Mouse (Mus musculus): ENCODE results near the gene Lrit2. TPM values are rescaled to one million over a fixed set of nuclear protein-coding genes. Genes with fewer than 3 reads are reported as not detected.

Lrit2 gene
- polyA plus RNA-seq, 1 experiment, result not detected

GRCm38 (mm10) chr14:37064849-37065248 lies 2.9 kb upstream of the Lrit2 start:
- TF ChIP-seq CTCF (IDR thresholded peaks at IDR 0.05; ENCODE audit: control insufficient read depth, insufficient read depth, low read length) (no peak), POLR2A (IDR thresholded peaks at IDR 0.05; ENCODE audit: borderline replicate concordance, control insufficient read depth, low read depth, low read length) (no peak)
- Histone ChIP-seq H3K27ac (ENCODE audit: control insufficient read depth, insufficient read depth, low read depth, low read length, poor library complexity) (no peak overlapping the region), H3K4me3 (replicated peaks; ENCODE audit: control insufficient read depth, low read depth, low read length) (no peak overlapping the region), H3K4me1 (ENCODE audit: control insufficient read depth, insufficient read depth, low read length) (no peaks in the 10 kb centered on the region)
- 50% methylated on average over 2 of the region's 2 CpGs for WGBS

GRCm38 (mm10) chr14:37066636-37067035 lies 1.1 kb upstream of the Lrit2 start:
- H3K27ac ChIP-seq (ENCODE audit: control insufficient read depth, insufficient read depth, low read depth, low read length, poor library complexity), result no peak overlapping the region
- 48% methylated on average over 2 of the region's 2 CpGs for WGBS
- TF ChIP-seq POLR2A (IDR thresholded peaks at IDR 0.05; ENCODE audit: borderline replicate concordance, control insufficient read depth, low read depth, low read length), result no peak
- TF ChIP-seq CTCF (IDR thresholded peaks at IDR 0.05; ENCODE audit: control insufficient read depth, insufficient read depth, low read length), result no peak
- no peak overlapping the region for H3K4me3 ChIP-seq (replicated peaks; ENCODE audit: control insufficient read depth, low read depth, low read length)
- H3K4me1 ChIP-seq (ENCODE audit: control insufficient read depth, insufficient read depth, low read length), result no peaks in the 10 kb centered on the region

- no peaks in the 10 kb centered on the region for H3K4me1 ChIP-seq (ENCODE audit: control insufficient read depth, insufficient read depth, low read length)
- no peak overlapping the region for H3K27ac ChIP-seq (ENCODE audit: control insufficient read depth, insufficient read depth, low read depth, low read length, poor library complexity)
- TF ChIP-seq POLR2A (IDR thresholded peaks at IDR 0.05; ENCODE audit: borderline replicate concordance, control insufficient read depth, low read depth, low read length) (no peak), CTCF (IDR thresholded peaks at IDR 0.05; ENCODE audit: control insufficient read depth, insufficient read depth, low read length) (no peak)
- no peak overlapping the region for H3K4me3 ChIP-seq (replicated peaks; ENCODE audit: control insufficient read depth, low read depth, low read length)
- WGBS, result 16% methylated on average over 9 of the region's 9 CpGs
These were observed 787 bp downstream of the Lrit2 start for GRCm38 (mm10) chr14:37068516-37068915.

- 68% methylated on average over 1 of the region's 1 CpGs for WGBS
- TF ChIP-seq POLR2A (IDR thresholded peaks at IDR 0.05; ENCODE audit: borderline replicate concordance, control insufficient read depth, low read depth, low read length) (no peak), CTCF (IDR thresholded peaks at IDR 0.05; ENCODE audit: control insufficient read depth, insufficient read depth, low read length) (no peak)
- Histone ChIP-seq H3K4me1 (ENCODE audit: control insufficient read depth, insufficient read depth, low read length) (no peaks in the 10 kb centered on the region), H3K4me3 (replicated peaks; ENCODE audit: control insufficient read depth, low read depth, low read length) (no peak overlapping the region), H3K27ac (ENCODE audit: control insufficient read depth, insufficient read depth, low read depth, low read length, poor library complexity) (no peak overlapping the region)
These were observed 13.0 kb downstream of the Lrit2 start for GRCm38 (mm10) chr14:37080724-37081123.

GRCm38 (mm10) chr14:37083755-37084154 lies 16.0 kb downstream of the Lrit2 start:
- H3K4me1 ChIP-seq (ENCODE audit: control insufficient read depth, insufficient read depth, low read length), result no peaks in the 10 kb centered on the region; the same call in 1 of the 2 replicates
- H3K4me3 ChIP-seq (replicated peaks; ENCODE audit: control insufficient read depth, low read depth, low read length), result no peak overlapping the region
- no peak for TF ChIP-seq CTCF (IDR thresholded peaks at IDR 0.05; ENCODE audit: control insufficient read depth, insufficient read depth, low read length)
- TF ChIP-seq POLR2A (IDR thresholded peaks at IDR 0.05; ENCODE audit: borderline replicate concordance, control insufficient read depth, low read depth, low read length), result no peak
- 42% methylated on average over 4 of the region's 4 CpGs for WGBS
- no peak overlapping the region for H3K27ac ChIP-seq (ENCODE audit: control insufficient read depth, insufficient read depth, low read depth, low read length, poor library complexity)

GRCm38 (mm10) chr14:37094436-37094835 lies 26.7 kb downstream of the Lrit2 start:
- TF ChIP-seq CTCF (IDR thresholded peaks at IDR 0.05; ENCODE audit: control insufficient read depth, insufficient read depth, low read length) (no peak), POLR2A (IDR thresholded peaks at IDR 0.05; ENCODE audit: borderline replicate concordance, control insufficient read depth, low read depth, low read length) (no peak)
- Histone ChIP-seq H3K4me1 (ENCODE audit: control insufficient read depth, insufficient read depth, low read length) (no peaks in the 10 kb centered on the region), H3K27ac (ENCODE audit: control insufficient read depth, insufficient read depth, low read depth, low read length, poor library complexity) (no peak overlapping the region), H3K4me3 (replicated peaks; ENCODE audit: control insufficient read depth, low read depth, low read length) (no peak overlapping the region)
- WGBS, result 82% methylated on average over 6 of the region's 6 CpGs

- Histone ChIP-seq H3K4me3 (replicated peaks; ENCODE audit: control insufficient read depth, low read depth, low read length) (no peak overlapping the region), H3K27ac (ENCODE audit: control insufficient read depth, insufficient read depth, low read depth, low read length, poor library complexity) (no peak overlapping the region), H3K4me1 (ENCODE audit: control insufficient read depth, insufficient read depth, low read length) (no peaks in the 10 kb centered on the region)
- whole genome bisulfite sequencing, result 74% methylated on average over 4 of the region's 4 CpGs
- TF ChIP-seq CTCF (IDR thresholded peaks at IDR 0.05; ENCODE audit: control insufficient read depth, insufficient read depth, low read length) (no peak), POLR2A (IDR thresholded peaks at IDR 0.05; ENCODE audit: borderline replicate concordance, control insufficient read depth, low read depth, low read length) (no peak)
These were observed 27.8 kb downstream of the Lrit2 start for GRCm38 (mm10) chr14:37095556-37095955.

- Histone ChIP-seq H3K27ac (ENCODE audit: control insufficient read depth, insufficient read depth, low read depth, low read length, poor library complexity) (no peak within 1 kb of the TSS), H3K4me3 (replicated peaks; ENCODE audit: control insufficient read depth, low read depth, low read length) (no peak within 1 kb of the TSS), H3K4me1 (ENCODE audit: control insufficient read depth, insufficient read depth, low read length) (no peaks in the 10 kb centered on the region)
- no peak for TF ChIP-seq POLR2A (IDR thresholded peaks at IDR 0.05; ENCODE audit: borderline replicate concordance, control insufficient read depth, low read depth, low read length)
- no peak for TF ChIP-seq CTCF (IDR thresholded peaks at IDR 0.05; ENCODE audit: control insufficient read depth, insufficient read depth, low read length)
- 2% methylated on average over 30 of the region's 30 CpGs for WGBS
These were observed 30.3 kb downstream of the Lrit2 start, which contains the start of gene Cdhr1 for GRCm38 (mm10) chr14:37097956-37098530. Gene Cdhr1 (minus strand): TSS chr14:37098347.

GRCm38 (mm10) chr14:37101531-37101930 lies 33.8 kb downstream of the Lrit2 start:
- H3K4me3 ChIP-seq (replicated peaks; ENCODE audit: control insufficient read depth, low read depth, low read length), result no peak overlapping the region
- no peak for TF ChIP-seq CTCF (IDR thresholded peaks at IDR 0.05; ENCODE audit: control insufficient read depth, insufficient read depth, low read length)
- no peak for TF ChIP-seq POLR2A (IDR thresholded peaks at IDR 0.05; ENCODE audit: borderline replicate concordance, control insufficient read depth, low read depth, low read length)
- H3K27ac ChIP-seq (ENCODE audit: control insufficient read depth, insufficient read depth, low read depth, low read length, poor library complexity), result no peak overlapping the region
- 64% methylated on average over 5 of the region's 5 CpGs for WGBS
- H3K4me1 ChIP-seq (ENCODE audit: control insufficient read depth, insufficient read depth, low read length), result no peaks in the 10 kb centered on the region

All from bone marrow, adult 2 months (tissue).